Mouse (Mus musculus): ENCODE measurements at regions not wholly inside any gene's neighbourhood (a gene's known extent, or its start where the extent isn't known, plus 50 kb on each side); places are given as distances from the start of the nearest gene placed in this dataset.

GRCm38 (mm10) chr1:26631442-26631841 is 55.8 kb downstream of the 4931408C20Rik start:
- peak; percentile 59; the same call in 1 of the 2 replicates for ATAC-seq (ENCODE audit: low FRiP score)
- no peak overlapping the region for H3K9ac ChIP-seq
- DNase-seq (ENCODE audit: low spot score) = no peak
- H3K36me3 ChIP-seq (replicated peaks; ENCODE audit: control insufficient read depth, insufficient read depth) = no peaks in the 10 kb centered on the region
- H3K27ac ChIP-seq = no peak overlapping the region
- WGBS = 13% methylated on average over 3 of the region's 3 CpGs
- no peak overlapping the region for H3K4me2 ChIP-seq (replicated peaks)
- H3K4me3 ChIP-seq (replicated peaks; ENCODE audit: low read length) = no peak overlapping the region
- H3K4me1 ChIP-seq (replicated peaks; ENCODE audit: control insufficient read depth, insufficient read depth, low read length) = no peaks in the 10 kb centered on the region
- no peaks in the 10 kb centered on the region for H3K9me3 ChIP-seq (ENCODE audit: control insufficient read depth, low read length)
- H3K27me3 ChIP-seq (ENCODE audit: control insufficient read depth, insufficient read depth, low read length) = no peaks in the 10 kb centered on the region
